14 mouse cellular contexts compared by ENCODE assay signal in genomic region chr4:65896092-65897027, GRCm38 (mm10).
A peak's percentile ranks its signal among the peaks of the same experiment; 100 is the strongest.
DNase-seq lines count a peak whose midpoint lies in the region; ATAC-seq lines count a peak whose summit lies in the region.
"Had no signal": no experiment of that assay in that cellular context is flagged by ENCODE, and none has a peak within 500 bp of the region (broad histone marks: within the 10 kb centered on the region; RNA-seq: fewer than 3 reads in every experiment).

No protein-coding gene starts in this region.

- H3K4me1 ChIP-seq in kidney, embryonic 16.5 days (ENCODE audit: insufficient read depth, low read length): no peaks in the 10 kb centered on the region
- H3K4me1 ChIP-seq in forebrain, embryonic 15.5 days: peaks cover 6% of the 10 kb centered on the region; the same call in 1 of the 2 replicates
- H3K4me1 ChIP-seq in limb, embryonic 13.5 days: peaks cover 9% of the 10 kb centered on the region; the same call in 1 of the 2 replicates
- H3K4me1 ChIP-seq in neural tube, embryonic 14.5 days (ENCODE audit: control insufficient read depth, insufficient read depth, low read length): peaks cover 8% of the 10 kb centered on the region; the same call in 1 of the 2 replicates
- H3K4me1 ChIP-seq: embryonic facial prominence, embryonic 12.5 days had no signal

- no peaks in the 10 kb centered on the region for H3K9me3 ChIP-seq in kidney, embryonic 16.5 days (ENCODE audit: low read length)
- no peaks in the 10 kb centered on the region for H3K9me3 ChIP-seq in forebrain, embryonic 15.5 days
- no peaks in the 10 kb centered on the region for H3K9me3 ChIP-seq in limb, embryonic 13.5 days
- no peaks in the 10 kb centered on the region for H3K9me3 ChIP-seq in neural tube, embryonic 14.5 days (ENCODE audit: control insufficient read depth, low read length)
- H3K9me3 ChIP-seq: embryonic facial prominence, embryonic 12.5 days had no signal

- no peaks in the 10 kb centered on the region for H3K36me3 ChIP-seq in kidney, embryonic 16.5 days (ENCODE audit: insufficient read depth, low read length)
- H3K36me3 ChIP-seq in forebrain, embryonic 15.5 days: no peaks in the 10 kb centered on the region
- no peaks in the 10 kb centered on the region for H3K36me3 ChIP-seq in limb, embryonic 13.5 days
- H3K36me3 ChIP-seq in neural tube, embryonic 14.5 days (ENCODE audit: control insufficient read depth, insufficient read depth, low read length): no peaks in the 10 kb centered on the region
- H3K36me3 ChIP-seq: embryonic facial prominence, embryonic 12.5 days had no signal

- H3K4me3 ChIP-seq in kidney, embryonic 16.5 days (ENCODE audit: low read length): no peak overlapping the region
- H3K4me3 ChIP-seq in forebrain, embryonic 15.5 days: no peak overlapping the region
- no peak overlapping the region for H3K4me3 ChIP-seq in limb, embryonic 13.5 days
- H3K4me3 ChIP-seq in neural tube, embryonic 14.5 days (ENCODE audit: low read depth, low read length): no peak overlapping the region
- H3K4me3 ChIP-seq: embryonic facial prominence, embryonic 12.5 days had no signal

- H3K9ac ChIP-seq in kidney, embryonic 16.5 days (replicated peaks; ENCODE audit: low read length): no peak overlapping the region
- H3K9ac ChIP-seq in forebrain, embryonic 15.5 days (replicated peaks): no peak overlapping the region
- H3K9ac ChIP-seq in limb, embryonic 13.5 days: no peak overlapping the region
- no peak overlapping the region for H3K9ac ChIP-seq in neural tube, embryonic 14.5 days (replicated peaks; ENCODE audit: low read depth, low read length)
- H3K9ac ChIP-seq: embryonic facial prominence, embryonic 12.5 days; liver, postnatal 0 days had no signal

- H3K27me3 ChIP-seq in kidney, embryonic 16.5 days (ENCODE audit: insufficient read depth, low read length): no peaks in the 10 kb centered on the region
- H3K27me3 ChIP-seq in forebrain, embryonic 15.5 days: no peaks in the 10 kb centered on the region
- no peaks in the 10 kb centered on the region for H3K27me3 ChIP-seq in limb, embryonic 13.5 days
- H3K27me3 ChIP-seq in neural tube, embryonic 14.5 days (ENCODE audit: control insufficient read depth, insufficient read depth, low read length): no peaks in the 10 kb centered on the region
- H3K27me3 ChIP-seq: embryonic facial prominence, embryonic 12.5 days had no signal

- no peak overlapping the region for H3K27ac ChIP-seq in kidney, embryonic 16.5 days (ENCODE audit: low read length)
- H3K27ac ChIP-seq in forebrain, embryonic 15.5 days (replicated peaks): 0 out of 2 replicates have a peak overlapping the region, but pooled peaks have one; percentile 3
- H3K27ac ChIP-seq in limb, embryonic 13.5 days: no peak overlapping the region
- H3K27ac ChIP-seq in neural tube, embryonic 14.5 days (ENCODE audit: low read depth, low read length): peak overlapping the region; percentile 53
- H3K27ac ChIP-seq: embryonic facial prominence, embryonic 12.5 days had no signal

- WGBS in kidney, embryonic 16.5 days: 46% methylated on average over 5 of the region's 5 CpGs
- 47% methylated on average over 5 of the region's 5 CpGs for WGBS in forebrain, embryonic 15.5 days
- 36% methylated on average over 5 of the region's 5 CpGs for WGBS in limb, embryonic 13.5 days
- WGBS in neural tube, embryonic 14.5 days: 23% methylated on average over 5 of the region's 5 CpGs

- H3K4me2 ChIP-seq in kidney, embryonic 16.5 days (replicated peaks; ENCODE audit: low read depth, low read length): no peak overlapping the region
- no peak overlapping the region for H3K4me2 ChIP-seq in forebrain, embryonic 15.5 days (replicated peaks)
- no peak overlapping the region for H3K4me2 ChIP-seq in limb, embryonic 13.5 days (replicated peaks)
- H3K4me2 ChIP-seq in neural tube, embryonic 14.5 days (ENCODE audit: low read depth, low read length): no peak overlapping the region
- H3K4me2 ChIP-seq: embryonic facial prominence, embryonic 12.5 days had no signal

- DNase-seq in kidney, adult 9 months: no peak
- no peak for DNase-seq in urinary bladder, adult 2 months (ENCODE audit: low spot score)
- DNase-seq in kidney, adult 11 months: no peak
- no peak for DNase-seq in urinary bladder, postnatal 4 days (ENCODE audit: low spot score in 2 of 2)
- DNase-seq: liver, postnatal 0 days; right cerebral cortex, postnatal 25 days; thymus, adult 2 months had no signal

- 0 out of 2 replicates have a peak, but pooled peaks have one; percentile 42 for ATAC-seq in kidney, embryonic 16.5 days (ENCODE audit: low FRiP score, low TSS enrichment)
- ATAC-seq in forebrain, embryonic 15.5 days (replicated peaks): peak; percentile 88
- peak; percentile 84 for ATAC-seq in limb, embryonic 13.5 days (ENCODE audit: low FRiP score, low read depth)
- peak; percentile 98 for ATAC-seq in neural tube, embryonic 14.5 days (ENCODE audit: low read depth)
- ATAC-seq: CD4-positive, CD25-positive, alpha-beta regulatory T cell, adult 4 months; inflammation-experienced regulatory T-cells, adult 6 months; liver, postnatal 0 days had no signal

Comparison
In these comparisons a context has a peak if more than half of its experiments do, and no peak if none do; other contexts are left out.
1. ATAC-seq: peak in every context shown above with its lines; median percentile 98 in neural tube, embryonic 14.5 days; 88 in forebrain, embryonic 15.5 days; 84 in limb, embryonic 13.5 days; 42 in kidney, embryonic 16.5 days.
2. H3K27ac ChIP-seq: peak in forebrain, embryonic 15.5 days (single experiment) and neural tube, embryonic 14.5 days (single experiment); none in kidney, embryonic 16.5 days (single experiment) and limb, embryonic 13.5 days (single experiment).